Mouse (Mus musculus) forebrain, embryonic 14.5 days (tissue): ENCODE measurements around the gene Slc27a1. TPM values are rescaled to one million over a fixed set of nuclear protein-coding genes. Genes with fewer than 3 reads are reported as not detected.

Experiments
- ATAC-seq: fragments of 200-750 bp; cut with Nextera tagmentation; 2 replicates; pipeline ENCODE4 v1.8.0; 2017; ENCODE audit warnings: mild to moderate bottlenecking, moderate library complexity
- DNase-seq: peaks from one replicate; pipeline ENCODE4 v3.0.0-alpha.2; 2015; ENCODE audit warnings: low spot score
- H3K27ac ChIP-seq: fragments of 300-500 bp; sonication (generic); 2 replicates; pipeline ENCODE4 v1.5.1; 2014; ENCODE audit warnings: low read depth, mild to moderate bottlenecking, control low read depth, low read length, moderate library complexity
- H3K27me3 ChIP-seq: fragments of 300-500 bp; sonication (generic); replicated peaks from 2 replicates; pipeline ENCODE4 v1.6.1; 2014; ENCODE audit warnings: low read length, control low read depth, mixed read lengths; ENCODE audit not compliant: control insufficient read depth, insufficient read depth
- H3K36me3 ChIP-seq: fragments of 300-500 bp; sonication (generic); 2 replicates; pipeline ENCODE4 v1.6.1; 2014; ENCODE audit warnings: low read length, control low read depth; ENCODE audit not compliant: control insufficient read depth, insufficient read depth
- H3K4me1 ChIP-seq: fragments of 300-500 bp; sonication (generic); 2 replicates; pipeline ENCODE4 v1.6.1; 2014; ENCODE audit warnings: antibody characterized with exemption, low read length, control low read depth; ENCODE audit not compliant: control insufficient read depth, insufficient read depth
- H3K4me2 ChIP-seq: fragments of 300-500 bp; sonication (generic); 2 replicates; pipeline ENCODE4 v1.6.1; 2014; ENCODE audit warnings: mild to moderate bottlenecking, control low read depth, low read length
- H3K4me3 ChIP-seq: fragments of 300-500 bp; sonication (generic); 2 replicates; pipeline ENCODE4 v1.5.1; 2014; ENCODE audit warnings: low read depth, low read length, control low read depth
- H3K9ac ChIP-seq: fragments of 300-500 bp; sonication (generic); 2 replicates; pipeline ENCODE4 v1.6.1; 2014; ENCODE audit warnings: mild to moderate bottlenecking, low read length, control low read depth, moderate library complexity
- H3K9me3 ChIP-seq: fragments of 300-500 bp; sonication (generic); replicated peaks from 2 replicates; pipeline ENCODE4 v1.6.1; 2016; ENCODE audit warnings: low read length, control low read depth, mixed read lengths; ENCODE audit not compliant: control insufficient read depth
- whole genome bisulfite sequencing: fragments of 180-500 bp; shearing (Covaris S2); extraction: QIAGEN DNeasy Blood & Tissue Kit; methylation state at CpG from one replicate; pipeline ENCODE4 v1.1.7; 2014; 5-methylcytosine and 5-hydroxymethylcytosine counted together
- polyA plus RNA-seq: library from polyadenylated mRNA; unstranded; fragments of >200 nt; fragmentation: Nextera tagmentation; extraction: Ambion mirVana; gene quantifications from 2 replicates; pipeline ENCODE4 v1.2.1, GENCODE M21; 2014

Gene Slc27a1
- polyA plus RNA-seq, 1 experiment from 2014 or later = 25.8 TPM

DNA sequence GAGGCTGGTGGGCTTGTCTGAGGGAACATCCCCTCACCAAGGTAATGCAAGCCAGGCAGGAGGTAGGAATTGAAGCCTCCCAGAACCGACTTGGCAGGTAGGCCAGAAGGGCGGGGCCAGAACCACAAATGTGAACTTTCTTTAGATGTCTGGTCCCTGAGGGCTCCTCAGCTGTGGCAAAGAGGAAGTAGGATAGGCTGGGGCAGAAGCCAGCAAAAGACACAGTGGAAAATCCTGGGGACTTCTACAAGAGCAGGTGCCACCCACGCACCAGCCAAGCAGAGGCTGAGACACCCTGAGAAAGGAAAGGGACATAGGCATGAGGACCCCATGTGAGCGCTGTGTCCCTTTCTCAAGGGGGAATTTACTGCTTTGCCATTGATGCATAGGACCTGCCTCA is 28.1 kb downstream of the Slc27a1 start:
- no peak overlapping the region for H3K4me3 ChIP-seq
- no peak overlapping the region for H3K27ac ChIP-seq
- peaks cover 12% of the 10 kb centered on the region; the same call in 1 of the 2 replicates for H3K27me3 ChIP-seq
- no peaks in the 10 kb centered on the region for H3K9me3 ChIP-seq
- no peak overlapping the region for H3K9ac ChIP-seq
- H3K4me2 ChIP-seq = no peak overlapping the region
- H3K4me1 ChIP-seq = peaks cover 8% of the 10 kb centered on the region
- H3K36me3 ChIP-seq = 0 out of 2 replicates have a peak, but pooled peaks cover 12% of the 10 kb centered on the region
- 84% methylated on average over 4 of the region's 4 CpGs for WGBS
- ATAC-seq (no peak), DNase-seq (no peak)

DNA sequence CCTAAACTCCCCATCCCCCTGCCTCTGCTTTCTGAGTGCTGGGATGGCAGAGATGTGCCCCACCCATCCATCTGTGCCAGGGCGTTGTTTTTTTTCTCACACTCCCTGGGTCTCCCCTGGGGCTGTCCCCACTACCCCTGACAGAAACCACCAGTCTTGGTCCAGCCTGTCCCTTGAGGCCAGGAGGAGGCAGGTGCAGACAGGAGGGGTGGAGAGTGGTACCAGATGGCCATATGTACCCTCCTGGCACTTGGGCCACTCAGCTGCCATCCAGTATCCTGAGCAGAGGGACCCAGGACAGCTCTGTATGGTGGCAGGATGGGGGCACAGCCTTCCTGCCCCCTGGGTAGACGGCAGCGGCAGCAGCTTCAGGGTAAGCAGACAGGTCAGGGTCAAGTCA is 28.8 kb downstream of the Slc27a1 start, which contains the start of gene Fam129c:
TSS of gene Fam129c (plus strand) at position 198 of the 400 bp plus-strand sequence.
- WGBS = 93% methylated on average over 3 of the region's 3 CpGs
- DNase-seq (no peak), ATAC-seq (no peak)
- H3K9me3 ChIP-seq = no peaks in the 10 kb centered on the region
- H3K4me1 ChIP-seq = peaks cover 8% of the 10 kb centered on the region
- H3K4me2 ChIP-seq = no peak within 1 kb of the TSS
- H3K4me3 ChIP-seq = no peak within 1 kb of the TSS
- H3K36me3 ChIP-seq = 0 out of 2 replicates have a peak, but pooled peaks cover 12% of the 10 kb centered on the region
- H3K27me3 ChIP-seq = peaks cover 18% of the 10 kb centered on the region
- H3K27ac ChIP-seq = no peak within 1 kb of the TSS
- no peak within 1 kb of the TSS for H3K9ac ChIP-seq

DNA sequence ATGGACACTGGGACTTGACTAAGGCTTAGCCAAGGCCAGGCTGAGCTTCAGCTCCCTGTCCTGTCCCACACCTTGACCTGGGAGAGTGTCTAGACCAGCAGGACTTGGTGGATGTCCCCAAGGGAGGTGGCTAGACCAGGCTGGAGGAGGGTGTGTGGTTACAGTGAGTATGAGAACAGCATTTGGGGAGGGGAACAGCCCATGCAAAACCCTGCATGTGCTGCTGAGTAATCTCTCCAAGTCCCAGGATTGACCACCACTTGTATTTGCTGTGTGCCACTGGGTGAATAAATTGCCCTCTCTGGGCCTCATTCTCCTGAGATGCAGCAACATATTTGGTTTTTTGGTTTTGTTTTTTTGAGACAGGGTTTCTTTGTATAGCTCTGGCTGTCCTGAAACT is 29.7 kb downstream of the Slc27a1 start:
- H3K9me3 ChIP-seq = no peaks in the 10 kb centered on the region
- peaks cover 28% of the 10 kb centered on the region for H3K27me3 ChIP-seq
- 0 out of 2 replicates have a peak, but pooled peaks cover 12% of the 10 kb centered on the region for H3K36me3 ChIP-seq
- DNase-seq = no peak
- no peak overlapping the region for H3K9ac ChIP-seq
- ATAC-seq = no peak
- peaks cover 1% of the 10 kb centered on the region; the same call in 1 of the 2 replicates for H3K4me1 ChIP-seq
- no peak overlapping the region for H3K4me3 ChIP-seq
- H3K4me2 ChIP-seq = no peak overlapping the region
- no peak overlapping the region for H3K27ac ChIP-seq

DNA sequence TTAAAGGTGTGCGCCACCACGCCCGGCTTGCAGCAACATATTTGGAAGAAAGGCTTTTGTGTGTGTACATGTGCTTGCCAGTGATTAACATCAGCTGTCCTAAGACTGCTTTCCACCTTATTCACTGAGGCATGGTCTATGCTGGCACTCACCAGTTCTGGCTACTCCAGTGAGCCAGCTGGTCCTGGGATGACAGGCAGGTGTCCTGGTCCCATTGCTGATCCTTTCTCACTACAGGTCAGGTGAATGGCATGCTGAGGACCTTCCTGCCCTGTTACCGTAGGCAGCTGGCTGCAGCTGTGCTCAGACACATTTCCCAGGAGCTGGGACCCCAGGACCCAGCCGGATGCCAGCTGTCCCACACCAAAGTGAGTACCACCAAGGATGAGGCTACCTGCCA is 30.2 kb downstream of the Slc27a1 start:
- ATAC-seq = no peak
- WGBS = 89% methylated on average over 5 of the region's 5 CpGs
- Histone ChIP-seq H3K9ac (no peak overlapping the region), H3K4me1 (no peaks in the 10 kb centered on the region; the same call in 1 of the 2 replicates), H3K4me3 (no peak overlapping the region), H3K27me3 (peaks cover 30% of the 10 kb centered on the region), H3K36me3 (0 out of 2 replicates have a peak, but pooled peaks cover 9% of the 10 kb centered on the region), H3K9me3 (no peaks in the 10 kb centered on the region), H3K27ac (no peak overlapping the region), H3K4me2 (no peak overlapping the region)
- no peak for DNase-seq

DNA sequence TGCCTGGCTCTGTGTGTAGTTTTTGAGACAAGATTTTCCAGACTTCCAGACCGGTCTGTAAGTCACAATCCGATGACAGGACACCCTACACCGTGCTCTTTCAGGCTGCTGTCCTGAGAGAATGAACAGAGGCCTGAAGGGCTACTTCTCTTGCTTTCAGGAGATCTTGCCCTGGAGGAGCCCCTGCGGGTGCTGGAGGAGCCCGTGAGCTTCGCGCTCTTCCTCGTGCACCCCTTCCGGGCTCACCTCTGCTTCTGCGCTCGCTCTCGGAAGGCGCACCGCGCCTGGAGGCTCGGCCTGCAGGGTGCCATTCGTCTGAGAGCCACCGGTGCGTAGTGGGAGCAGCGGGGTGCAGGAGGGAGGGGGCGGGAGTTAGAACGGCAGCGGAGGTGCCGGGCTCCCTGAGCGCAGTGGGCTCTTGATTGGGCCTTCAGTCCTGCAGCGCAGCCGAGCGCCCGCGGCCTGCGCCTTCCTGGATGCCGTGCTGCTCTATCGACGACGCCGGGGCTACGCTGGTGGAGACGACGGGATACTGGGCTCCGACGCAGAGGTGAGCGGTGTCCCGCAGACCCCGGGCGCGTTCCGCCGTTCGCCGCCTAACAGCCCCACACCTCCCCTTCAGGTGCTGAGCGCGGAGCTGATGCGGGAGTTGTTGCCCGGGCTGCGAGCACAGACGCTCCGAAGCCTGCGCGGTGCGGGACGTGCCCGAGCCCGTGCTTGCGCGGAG is 33.4 kb downstream of the Slc27a1 start:
- WGBS = 3% methylated on average over 61 of the region's 65 CpGs
- peaks cover 30% of the 10 kb centered on the region for H3K27me3 ChIP-seq
- peak overlapping the region; percentile 49 for H3K9ac ChIP-seq
- peak; percentile 29 for ATAC-seq
- H3K27ac ChIP-seq = no peak overlapping the region
- H3K9me3 ChIP-seq = no peaks in the 10 kb centered on the region
- H3K36me3 ChIP-seq = no peaks in the 10 kb centered on the region
- H3K4me2 ChIP-seq = peak overlapping the region; percentile 52
- no peaks in the 10 kb centered on the region; the same call in 1 of the 2 replicates for H3K4me1 ChIP-seq
- DNase-seq = peak; percentile 23
- H3K4me3 ChIP-seq = peak overlapping the region; percentile 28

DNA sequence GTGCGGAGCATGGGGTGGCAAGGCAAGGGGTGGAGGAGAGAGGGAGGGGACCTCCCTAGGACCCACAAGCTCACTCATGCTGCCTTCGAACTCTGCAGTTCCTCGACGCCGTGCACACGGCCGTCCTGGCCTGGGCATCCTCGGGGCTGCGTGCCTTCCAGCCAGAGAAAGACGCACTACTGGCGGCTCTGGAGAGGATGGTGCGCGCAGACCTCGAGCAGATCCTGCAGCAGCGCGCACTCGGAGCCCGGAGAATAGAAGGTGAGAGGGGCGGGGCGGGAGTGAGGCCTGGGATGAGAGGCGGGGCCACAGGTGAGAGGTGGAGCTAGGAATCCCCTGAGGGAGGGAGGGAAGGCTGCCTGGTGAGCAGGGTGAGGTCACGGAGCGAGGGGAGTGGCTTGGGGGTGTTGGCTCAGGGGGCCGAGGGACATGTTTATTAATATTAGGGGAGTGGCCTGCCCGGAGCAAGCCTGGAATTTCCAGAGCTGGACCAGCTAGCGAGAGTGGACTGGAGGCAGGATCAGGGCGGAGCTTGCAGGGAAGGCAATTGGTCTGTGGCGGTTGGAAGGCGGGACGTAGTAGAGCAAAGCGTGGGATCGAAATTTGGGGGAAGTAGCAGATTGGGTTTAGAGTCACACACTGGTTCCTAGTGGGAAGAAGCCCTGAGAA is 34.1 kb downstream of the Slc27a1 start:
- Histone ChIP-seq H3K4me3 (peak overlapping the region; percentile 28), H3K27ac (no peak overlapping the region), H3K9me3 (no peaks in the 10 kb centered on the region), H3K4me2 (peak overlapping the region; percentile 52), H3K27me3 (peaks cover 30% of the 10 kb centered on the region), H3K4me1 (no peaks in the 10 kb centered on the region; the same call in 1 of the 2 replicates), H3K9ac (peak overlapping the region; percentile 49), H3K36me3 (no peaks in the 10 kb centered on the region)
- DNase-seq (peak; percentile 34), ATAC-seq (peak; percentile 55)
- WGBS = 3% methylated on average over 32 of the region's 32 CpGs

DNA sequence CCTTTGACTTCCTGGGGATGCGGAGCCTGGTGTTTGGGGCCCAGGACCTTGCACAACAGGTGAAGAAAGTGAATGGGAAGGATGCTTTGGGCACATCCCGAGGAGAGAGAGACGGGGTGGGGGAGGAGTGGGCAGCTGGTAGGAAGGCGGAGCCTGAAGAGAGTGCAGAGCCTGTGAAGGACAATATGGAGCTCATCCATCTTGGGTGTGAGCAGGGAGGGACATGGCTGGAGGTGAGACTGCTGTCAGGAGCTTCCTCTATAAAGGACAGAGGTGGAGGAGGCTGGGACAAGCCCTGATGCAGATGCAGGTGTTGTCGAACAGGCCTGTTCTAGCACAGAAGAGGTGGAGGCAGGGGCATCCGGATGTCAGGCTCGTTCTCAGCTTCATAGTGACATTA is 35.3 kb downstream of the Slc27a1 start:
- no peaks in the 10 kb centered on the region for H3K36me3 ChIP-seq
- ATAC-seq (no peak), DNase-seq (no peak)
- H3K9me3 ChIP-seq = no peaks in the 10 kb centered on the region
- H3K4me3 ChIP-seq = no peak overlapping the region
- no peak overlapping the region for H3K4me2 ChIP-seq
- 54% methylated on average over 7 of the region's 7 CpGs for WGBS
- H3K27me3 ChIP-seq = peaks cover 30% of the 10 kb centered on the region
- H3K9ac ChIP-seq = no peak overlapping the region; the same call in 1 of the 2 replicates
- H3K27ac ChIP-seq = no peak overlapping the region
- no peaks in the 10 kb centered on the region; the same call in 1 of the 2 replicates for H3K4me1 ChIP-seq

DNA sequence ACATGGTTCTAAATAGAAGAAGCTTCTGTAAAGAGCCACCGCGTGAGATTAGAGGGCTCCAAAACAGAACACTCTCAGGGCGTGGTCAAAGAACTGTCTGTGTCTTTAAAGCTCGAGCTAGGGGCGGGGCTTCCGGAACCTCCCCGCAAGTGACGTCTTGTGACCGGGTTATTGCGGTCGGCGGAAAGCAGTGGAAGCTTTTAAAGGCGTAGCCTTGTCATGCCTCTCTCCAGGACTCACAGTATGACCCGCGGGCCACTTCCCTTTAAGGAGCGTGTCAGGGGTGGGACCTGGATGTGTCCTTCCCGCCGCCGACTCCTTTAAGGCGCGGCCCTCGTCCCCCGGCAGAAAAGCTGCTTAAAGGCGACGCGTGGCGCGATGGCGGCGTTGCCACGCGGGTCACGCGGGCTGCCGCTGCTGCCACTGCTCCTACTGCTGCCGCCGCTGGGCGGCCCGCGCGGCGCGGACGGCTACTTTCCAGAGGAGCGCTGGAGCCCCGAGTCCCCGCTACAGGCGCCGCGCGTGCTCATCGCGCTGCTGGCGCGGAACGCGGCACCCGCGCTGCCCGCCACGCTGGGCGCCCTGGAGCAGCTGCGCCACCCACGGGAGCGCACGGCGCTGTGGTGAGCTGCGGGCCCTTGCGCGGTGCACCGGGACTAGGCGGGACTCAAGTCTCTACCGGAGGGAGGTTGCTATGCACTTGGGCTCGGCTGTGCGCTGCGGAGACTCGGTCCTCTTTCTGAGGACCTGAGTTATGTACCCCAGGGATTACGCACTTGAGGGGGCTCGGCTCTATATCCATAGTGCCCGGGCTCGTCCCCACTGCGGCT is 42.4 kb downstream of the Slc27a1 start, which contains the start of gene Colgalt1:
TSS of gene Colgalt1 (plus strand) at position 177 of the 830 bp plus-strand sequence.
- Histone ChIP-seq H3K4me2 (peak within 1 kb of the TSS; percentile 63), H3K9me3 (no peaks in the 10 kb centered on the region), H3K27me3 (no peaks in the 10 kb centered on the region), H3K9ac (peak within 1 kb of the TSS; percentile 79), H3K4me3 (peak within 1 kb of the TSS; percentile 84), H3K4me1 (peaks cover 7% of the 10 kb centered on the region), H3K27ac (peak within 1 kb of the TSS; percentile 86), H3K36me3 (peaks cover 30% of the 10 kb centered on the region)
- ATAC-seq (peak; percentile 99), DNase-seq (peak; percentile 100)
- WGBS = under 1% methylated on average over 82 of the region's 82 CpGs
